Mouse (Mus musculus) spleen, postnatal 10 days (tissue): ENCODE results near the gene Cwf19l1.
"Not testable (repeated sequence)": the region's sequence is repeated elsewhere in the genome, so short reads cannot be mapped to it uniquely, and the experiment has no call there.

ENCODE experiments used
- DNase-seq, 2 experiments: peaks; one replicate each; pipeline ENCODE4 v3.0.0; 2021 to 2022; ENCODE audit warnings: low spot score in 2 of 2

Gene Cwf19l1

DNA sequence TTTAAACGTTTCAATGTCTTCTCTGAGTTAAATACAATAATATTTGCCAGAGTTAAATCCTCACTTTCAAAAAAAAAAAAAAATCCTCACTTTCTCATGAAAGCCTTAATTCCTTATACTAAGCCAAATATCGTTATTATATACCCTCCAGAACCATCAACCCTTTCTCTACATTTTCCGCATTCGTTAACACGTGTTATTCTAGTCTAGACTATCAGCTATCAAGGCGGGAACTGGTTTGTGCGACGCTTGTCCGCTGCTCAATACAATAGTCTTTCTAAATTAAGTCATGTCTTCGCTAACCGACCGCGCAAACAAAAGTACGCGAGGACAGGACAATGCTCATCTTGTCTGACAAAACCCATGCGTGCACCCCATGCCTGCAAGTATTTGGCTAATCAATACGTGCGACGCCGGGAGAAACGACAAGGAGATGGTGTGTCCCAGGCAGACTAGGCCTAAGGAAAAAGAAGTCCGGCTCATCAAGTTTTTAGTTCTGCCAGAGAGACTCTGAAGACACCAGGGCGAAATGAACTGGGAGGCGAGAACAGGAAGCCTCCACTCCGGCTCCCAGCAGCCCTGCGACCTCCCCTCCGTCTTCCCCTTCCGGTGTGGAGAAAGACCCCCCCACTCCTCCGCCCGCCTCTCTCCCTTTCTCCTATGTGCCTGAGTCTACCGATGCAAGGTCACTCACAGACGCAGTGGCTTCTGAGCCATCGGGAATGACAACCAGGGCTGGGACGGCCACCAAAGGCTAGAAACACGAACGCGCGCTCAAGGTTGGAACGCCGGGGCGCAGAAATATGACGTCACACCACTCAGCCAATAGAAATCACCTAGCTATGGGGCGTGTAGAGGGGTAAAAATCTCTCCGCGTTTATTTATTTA is at the start of gene Cwf19l1:
TSS of gene Cwf19l1 (minus strand) at position 805 of the 888 bp plus-strand sequence.
- DNase-seq: peak; percentile 81 to 93

DNA sequence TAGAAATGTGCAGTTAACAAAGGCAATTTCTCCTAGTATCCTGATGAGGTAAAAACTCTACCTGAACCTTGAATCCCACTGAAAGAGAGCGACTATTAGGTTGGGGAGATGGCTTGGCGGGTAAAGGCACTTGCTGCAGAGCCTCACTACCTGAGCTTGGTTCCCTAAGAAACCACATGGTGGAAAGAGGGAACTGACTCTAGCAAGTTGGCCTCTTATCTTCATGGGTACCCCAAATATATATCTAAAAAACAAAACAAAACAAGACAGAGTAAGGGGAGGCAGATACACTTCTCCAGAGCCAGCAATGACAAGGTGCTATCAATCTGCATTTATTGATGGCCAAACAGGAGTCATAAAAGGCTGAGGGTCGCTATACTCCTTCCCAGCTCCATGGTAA is 48.3 kb upstream of the Cwf19l1 start:
- no peak for DNase-seq

DNA sequence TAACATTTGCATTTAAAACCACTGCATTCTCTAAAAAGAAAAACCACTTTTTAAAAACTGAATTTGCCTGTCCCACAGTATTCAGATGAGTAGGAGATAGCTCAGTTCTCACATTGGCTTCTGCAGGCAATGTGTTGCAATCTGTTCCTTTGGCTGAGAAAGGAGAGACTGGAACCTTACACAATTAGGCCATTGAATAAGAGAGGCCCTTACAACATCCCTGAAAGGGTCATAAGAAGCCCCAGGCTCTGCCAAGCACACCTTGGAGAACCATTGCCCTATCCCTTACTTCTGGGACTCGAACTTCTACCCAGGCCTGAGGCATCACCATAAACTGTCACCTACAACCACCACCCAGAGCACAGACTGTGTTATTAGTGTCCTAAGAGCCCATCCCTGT is 44.8 kb upstream of the Cwf19l1 start:
- no peak for DNase-seq

DNA sequence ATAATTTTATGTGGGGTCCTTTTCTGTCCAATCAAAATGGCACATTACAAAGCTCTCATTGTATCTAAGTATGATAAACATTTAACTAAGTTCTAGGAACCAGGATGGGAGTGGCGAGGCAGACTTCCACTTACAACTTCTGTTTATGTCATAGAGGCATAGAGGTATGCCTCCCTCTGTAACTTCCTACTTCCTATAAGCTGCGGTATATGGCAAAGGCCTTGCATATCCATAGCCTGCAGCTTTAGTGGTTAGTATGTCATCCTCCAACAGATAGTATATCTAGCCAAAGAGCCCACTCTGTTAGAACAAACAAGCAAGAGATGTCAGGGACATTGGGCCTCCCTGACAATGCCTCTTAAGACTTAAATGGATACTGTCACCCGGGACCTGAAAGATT is 41.1 kb upstream of the Cwf19l1 start:
- DNase-seq: no peak

DNA sequence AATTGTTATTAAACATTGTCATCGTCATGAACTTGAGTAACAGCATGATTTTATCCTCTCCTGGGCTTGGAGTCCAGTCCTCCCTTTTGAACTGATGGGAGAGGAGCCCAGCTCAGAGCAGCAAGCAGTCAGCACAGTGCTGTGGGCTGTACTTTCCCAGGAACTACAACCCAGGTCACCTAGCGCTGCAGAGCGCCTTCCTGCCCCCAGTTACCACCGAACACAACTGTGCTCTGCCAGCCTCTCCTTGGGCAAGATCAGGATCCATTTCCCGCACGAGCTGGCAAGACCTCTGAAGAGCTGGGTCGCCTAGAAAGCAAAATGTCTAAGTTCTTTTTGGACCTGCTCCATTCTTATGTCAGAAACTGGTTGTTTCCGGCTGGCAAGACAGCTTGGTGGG is 39.2 kb upstream of the Cwf19l1 start:
- no peak for DNase-seq

DNA sequence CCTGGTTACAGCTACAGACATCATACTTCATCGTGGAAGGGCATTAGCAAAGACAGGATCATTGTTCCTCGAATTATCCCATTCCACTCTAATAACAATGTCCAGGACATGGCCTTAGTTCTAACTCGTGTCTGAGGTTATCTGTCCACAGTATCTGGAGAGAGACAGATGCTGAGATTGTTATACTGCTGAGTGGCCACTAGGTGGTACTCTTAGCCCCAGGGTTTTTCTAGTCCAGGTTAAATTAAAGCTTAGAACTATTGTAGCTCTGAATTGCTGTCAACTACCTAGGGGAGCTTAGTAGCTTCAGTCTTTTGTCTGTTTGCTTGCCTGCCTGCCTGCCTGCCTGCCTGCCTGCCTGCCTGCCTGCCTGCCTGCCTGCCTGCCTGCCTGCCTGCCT is 25.8 kb upstream of the Cwf19l1 start:
- no peak for DNase-seq

DNA sequence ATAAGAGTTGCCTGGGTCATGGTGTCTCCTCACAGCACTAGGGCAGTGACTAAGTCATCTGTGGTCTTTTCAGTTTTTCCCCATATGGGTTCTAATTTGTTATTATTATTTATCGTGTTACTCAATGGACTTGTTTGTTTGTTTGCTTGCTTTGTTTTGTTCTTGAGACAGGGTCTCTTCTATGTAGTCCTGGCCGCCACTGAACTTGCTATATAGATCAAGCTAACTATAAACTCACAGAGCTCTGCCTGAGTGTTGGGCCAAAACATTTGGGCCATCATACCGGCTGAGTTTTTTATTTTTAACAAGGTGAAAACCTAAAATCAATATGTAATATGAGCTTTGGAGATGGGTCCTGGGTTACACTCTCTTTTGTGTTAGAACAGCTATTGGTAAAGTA is 23.7 kb upstream of the Cwf19l1 start:
- no peak for DNase-seq

DNA sequence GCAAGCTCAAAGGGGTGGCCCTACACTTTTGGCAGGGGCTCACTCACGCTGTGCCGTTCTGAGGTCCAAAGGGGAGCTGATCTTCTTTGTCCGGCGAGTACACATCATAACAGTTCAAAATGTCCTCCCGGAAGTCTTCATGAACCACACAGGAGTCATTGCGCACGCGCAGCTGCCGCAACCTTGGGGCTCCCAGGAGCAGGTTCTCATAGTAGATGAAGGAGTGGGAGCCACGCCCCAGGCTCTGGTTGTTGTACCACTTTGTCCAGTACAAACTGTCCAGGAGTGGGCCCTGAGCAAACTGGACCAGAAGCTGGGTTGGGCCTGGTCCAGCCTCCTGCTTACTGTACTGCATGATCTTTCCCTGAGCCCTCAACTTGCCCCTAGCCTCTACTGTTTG is 21.3 kb upstream of the Cwf19l1 start:
- no peak for DNase-seq

DNA sequence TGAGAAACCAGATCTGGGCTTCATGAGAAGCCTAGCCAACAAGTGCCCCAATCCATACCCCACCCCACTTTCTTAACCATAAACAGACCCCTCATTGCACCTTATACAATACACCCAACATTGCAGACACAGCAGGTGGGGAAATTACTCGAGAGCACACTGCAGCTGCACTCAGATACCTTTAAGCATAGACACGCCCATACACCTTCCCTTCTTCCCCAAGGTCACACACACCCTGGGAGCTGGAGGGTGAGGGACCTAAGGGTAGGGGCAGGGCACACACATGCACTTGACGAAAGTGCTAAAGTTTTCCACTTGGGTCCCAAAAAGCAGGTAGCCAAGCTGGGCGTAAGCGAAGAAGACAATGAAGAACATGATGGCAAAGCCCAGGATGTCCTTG is 18.1 kb upstream of the Cwf19l1 start:
- DNase-seq: no peak

DNA sequence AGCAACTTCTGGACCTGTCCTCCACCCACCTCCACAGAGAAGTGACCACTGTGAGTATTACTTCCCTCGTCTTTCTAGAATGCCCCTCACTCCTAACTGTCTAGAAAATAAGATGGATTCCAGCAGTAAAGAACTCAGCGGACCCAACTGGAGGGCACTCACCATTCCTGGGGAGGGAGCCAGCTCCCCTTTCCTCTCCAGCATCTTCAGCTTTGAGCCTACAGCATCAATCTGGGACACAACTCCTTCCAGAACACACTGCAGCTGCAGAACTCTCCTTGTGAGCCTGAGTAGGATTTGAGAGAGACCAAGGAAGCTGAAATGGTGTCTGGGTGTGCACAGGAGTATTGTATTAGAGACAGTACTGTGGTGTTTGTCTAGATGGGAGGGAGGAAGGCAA is 13.3 kb upstream of the Cwf19l1 start:
- DNase-seq: no peak

DNA sequence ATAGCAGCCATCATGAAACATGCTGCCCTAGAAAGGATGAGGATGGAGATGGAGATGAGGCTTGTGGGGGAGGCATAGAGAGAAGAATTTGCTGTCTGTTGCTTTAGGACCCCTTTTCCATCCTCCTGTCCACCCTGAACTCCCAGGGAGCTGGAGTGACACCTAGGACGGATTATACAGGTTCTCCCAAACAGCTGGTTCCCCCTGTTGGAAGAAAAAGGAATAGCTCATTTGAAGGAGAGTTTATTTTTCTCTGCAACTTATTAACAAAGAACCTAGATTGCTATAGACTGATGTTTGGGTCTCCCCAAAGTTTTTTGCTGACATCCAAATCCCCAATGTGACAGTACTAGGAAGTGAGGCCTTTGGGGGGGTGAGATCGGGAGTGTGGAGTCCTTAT is 12.7 kb upstream of the Cwf19l1 start:
- DNase-seq: no peak

DNA sequence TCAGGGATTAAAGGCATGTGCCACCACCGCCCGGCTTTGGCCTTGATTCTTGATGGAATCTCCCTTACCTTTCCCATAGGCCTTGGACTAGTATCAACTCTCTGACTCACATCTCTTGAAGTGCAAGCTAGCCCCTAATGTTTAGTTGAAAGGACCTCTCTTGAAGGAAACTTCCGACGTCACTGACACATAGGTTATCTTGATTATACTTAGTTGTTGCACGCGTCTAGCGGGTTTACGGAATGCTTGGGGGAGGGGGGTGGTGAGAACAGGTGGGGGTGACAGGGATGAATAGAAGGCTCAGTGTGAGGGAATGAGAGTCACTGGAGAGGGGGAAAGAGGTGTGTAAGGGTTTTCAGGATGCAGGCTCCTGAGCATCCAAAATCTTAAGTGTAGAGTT is 11.3 kb upstream of the Cwf19l1 start:
- DNase-seq: no peak

DNA sequence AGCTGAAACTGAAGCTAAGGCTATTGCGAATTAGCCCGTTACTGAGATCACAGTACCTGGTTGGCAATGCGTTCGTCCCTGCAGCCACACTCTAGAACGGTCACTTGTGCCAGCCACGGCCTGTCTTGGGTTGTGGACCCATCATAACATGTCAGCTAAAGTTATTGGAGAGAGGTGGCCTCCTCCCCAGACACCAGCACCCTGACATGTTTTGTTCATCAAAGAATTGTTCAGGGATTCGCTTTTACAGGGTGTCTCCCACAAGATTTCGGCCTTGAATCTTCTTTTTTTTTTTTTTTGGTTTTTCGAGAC is 10.8 kb upstream of the Cwf19l1 start:
- no peak for DNase-seq

DNA sequence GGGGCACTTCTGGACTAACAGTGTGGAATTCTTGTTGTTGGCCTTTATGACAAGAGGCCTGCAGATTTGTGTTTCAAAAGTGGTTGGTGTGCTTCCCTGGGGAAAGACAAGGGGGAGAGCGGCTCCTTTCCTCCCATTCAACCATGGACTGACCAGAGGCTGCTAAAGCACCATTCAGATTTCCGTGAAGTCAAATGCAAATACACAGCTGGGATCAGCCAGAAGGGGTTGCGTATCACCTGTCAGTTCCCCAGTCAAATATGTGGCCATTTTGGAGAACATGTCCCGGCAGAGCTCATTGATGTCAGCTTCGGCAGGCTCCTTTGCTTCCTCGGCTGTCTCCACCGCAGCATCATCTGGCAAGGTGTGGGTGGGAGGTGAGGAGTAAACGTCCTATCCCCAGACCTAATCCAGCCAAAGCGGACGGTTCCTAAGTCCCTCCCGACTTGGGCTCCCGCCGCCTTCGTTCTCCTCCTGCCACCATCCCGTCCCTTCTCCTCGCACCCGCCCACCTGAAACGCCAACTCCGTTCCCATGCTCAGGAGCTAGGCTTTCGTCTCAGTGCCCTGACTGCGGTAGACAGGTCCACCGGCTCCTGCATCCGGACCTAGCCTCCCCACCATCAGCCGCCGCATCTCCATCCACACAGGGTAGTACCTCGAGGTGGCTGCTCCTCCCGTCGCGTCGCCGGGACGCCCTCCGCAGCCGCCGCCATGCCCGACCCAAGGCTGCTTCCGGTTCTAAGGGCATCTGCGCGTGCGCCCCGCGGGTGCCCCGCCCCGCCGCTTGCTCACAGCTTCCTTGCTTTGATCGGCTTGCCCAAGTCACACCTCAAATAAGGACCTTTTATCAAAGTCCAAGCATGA is 10.3 kb upstream of the Cwf19l1 start, which contains the start of gene Bloc1s2:
TSS of gene Bloc1s2 (minus strand) at position 745 of the 866 bp plus-strand sequence.
- peak; percentile 85 to 94 for DNase-seq

DNA sequence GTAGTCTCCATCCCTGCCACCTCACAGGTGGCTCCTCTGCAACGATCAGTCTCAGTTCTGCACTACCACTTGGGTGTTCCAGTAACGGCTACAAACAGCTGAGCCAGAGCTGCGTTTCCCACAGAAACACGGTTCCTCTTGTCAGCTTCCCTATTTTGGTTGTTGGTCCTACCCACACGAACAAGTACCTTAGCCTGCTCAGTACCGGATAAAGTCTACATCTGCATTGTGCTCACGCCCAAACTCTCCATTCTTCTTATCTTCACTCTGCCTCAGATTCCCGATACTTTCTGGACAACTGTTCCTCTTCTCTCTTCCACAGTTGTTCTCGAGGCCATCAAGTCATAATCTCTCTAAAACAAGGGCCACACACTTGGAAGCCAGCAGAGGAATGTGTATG is 8.7 kb upstream of the Cwf19l1 start:
- peak in 1 of 2 experiments; percentile 37 for DNase-seq

DNA sequence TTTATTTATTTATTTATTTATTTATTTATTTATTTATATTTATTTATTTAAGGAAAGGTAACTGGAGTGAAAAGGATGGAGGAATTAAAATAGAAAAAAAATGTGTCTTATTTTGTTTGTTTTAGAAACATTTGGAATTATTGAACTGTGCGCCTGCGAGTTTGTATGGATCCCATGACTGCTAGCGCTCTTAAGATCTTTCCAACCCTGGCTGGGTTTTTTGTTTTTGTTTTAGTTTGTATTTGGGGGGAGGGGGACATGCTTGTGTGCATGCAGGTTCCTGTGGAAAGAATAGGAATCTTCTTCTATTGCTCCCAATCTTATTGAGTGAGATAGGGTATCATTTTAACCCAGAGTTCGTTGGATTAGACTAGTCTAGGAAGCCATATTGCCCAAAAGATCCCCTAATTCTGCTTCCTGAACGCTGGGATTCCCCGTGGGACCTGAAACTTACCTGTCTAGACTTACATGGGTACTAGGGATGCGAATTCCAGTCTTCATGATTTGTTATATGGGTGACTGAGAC is 347 bp upstream of the Cwf19l1 start:
- DNase-seq: no peak

DNA sequence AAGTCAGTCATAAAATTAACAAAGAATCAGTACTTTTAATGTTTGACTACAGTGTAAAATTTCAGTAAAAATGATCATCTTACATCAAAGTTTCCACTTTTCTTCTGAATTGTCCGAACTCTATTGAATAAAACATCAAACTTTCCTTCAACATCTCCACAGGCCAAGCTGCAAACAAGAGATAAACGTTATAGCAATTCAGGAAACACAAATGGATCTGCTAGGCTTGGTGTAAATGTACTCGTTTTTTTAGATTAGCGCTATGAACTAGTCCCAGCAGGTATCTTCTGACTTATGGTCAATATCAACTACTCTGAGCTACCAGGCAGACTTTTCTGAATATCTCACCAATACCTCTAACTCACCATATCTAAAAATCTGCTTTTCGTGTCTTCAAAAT is 2.8 kb downstream of the Cwf19l1 start:
- no peak for DNase-seq

DNA sequence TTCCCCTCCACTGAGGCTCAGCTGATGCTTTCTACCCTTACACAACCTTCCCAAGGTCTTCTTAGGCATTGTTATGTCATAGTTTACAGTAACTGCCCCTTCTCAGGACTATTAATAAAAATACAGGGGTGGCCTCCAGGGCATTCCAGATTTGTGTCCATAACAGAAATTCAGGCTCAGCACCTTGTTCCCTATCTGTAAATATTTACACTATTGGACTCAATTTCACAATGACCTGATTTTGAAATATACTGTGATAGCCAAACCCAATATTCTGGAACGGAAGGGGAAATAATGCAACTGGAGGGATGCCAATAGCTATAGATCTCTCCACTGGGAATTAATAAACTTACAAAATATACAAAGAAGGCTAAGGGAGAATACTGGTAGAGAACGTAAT is 7.1 kb downstream of the Cwf19l1 start:
- no peak for DNase-seq

DNA sequence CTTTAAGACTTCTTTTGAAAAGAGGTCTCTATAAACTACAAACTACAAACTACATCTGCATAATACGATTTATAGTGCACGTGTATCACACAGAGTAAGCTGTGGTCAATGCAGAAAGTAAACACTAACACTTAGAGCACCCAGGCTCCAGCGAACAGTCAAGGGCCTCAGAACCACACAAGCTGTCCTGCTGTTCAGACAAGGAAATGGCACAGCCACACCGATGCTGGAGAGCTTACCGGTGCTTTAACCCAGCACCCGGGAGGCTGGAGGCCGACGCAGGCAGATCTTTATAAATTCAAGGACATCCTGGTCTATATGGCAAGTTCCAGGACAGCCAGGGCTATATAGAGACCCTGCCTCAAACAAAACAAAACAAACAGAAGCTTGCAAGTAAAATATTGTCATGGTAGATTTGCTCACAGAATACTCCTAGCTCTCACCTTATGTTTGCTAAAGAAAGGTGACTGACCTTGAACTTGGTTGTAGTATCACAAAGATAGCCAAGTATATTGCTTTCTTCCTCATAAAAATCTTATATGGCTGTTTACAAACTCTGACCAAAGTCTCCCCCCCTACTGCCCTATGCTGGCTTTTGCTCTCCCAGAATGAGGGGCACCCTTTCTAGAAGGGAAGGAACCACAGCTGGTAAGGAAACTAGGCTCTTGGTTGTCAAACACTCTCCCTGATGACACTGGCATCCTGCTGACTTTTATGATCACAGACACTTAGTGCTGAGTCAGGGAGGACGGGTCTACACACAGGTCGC is 7.8 kb downstream of the Cwf19l1 start:
- DNase-seq: no peak

DNA sequence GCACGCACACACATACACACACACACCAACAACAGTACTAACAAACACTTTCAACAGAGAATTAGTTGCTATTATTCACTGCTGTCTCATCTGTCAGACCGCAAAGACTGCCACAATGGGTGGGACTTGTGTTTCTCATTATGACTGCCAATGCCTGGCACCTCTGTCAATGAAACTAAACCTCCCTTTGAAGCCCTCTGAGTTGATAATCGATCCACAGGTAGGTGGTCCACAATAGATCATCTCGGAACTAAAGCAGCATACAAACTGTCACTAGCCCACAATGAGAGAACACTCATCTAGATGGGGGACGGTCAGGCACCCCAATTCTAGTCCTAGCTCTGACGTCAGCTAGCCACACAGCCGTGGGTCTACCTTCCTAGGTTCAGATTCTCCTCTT is 14.5 kb downstream of the Cwf19l1 start:
- DNase-seq: no peak

DNA sequence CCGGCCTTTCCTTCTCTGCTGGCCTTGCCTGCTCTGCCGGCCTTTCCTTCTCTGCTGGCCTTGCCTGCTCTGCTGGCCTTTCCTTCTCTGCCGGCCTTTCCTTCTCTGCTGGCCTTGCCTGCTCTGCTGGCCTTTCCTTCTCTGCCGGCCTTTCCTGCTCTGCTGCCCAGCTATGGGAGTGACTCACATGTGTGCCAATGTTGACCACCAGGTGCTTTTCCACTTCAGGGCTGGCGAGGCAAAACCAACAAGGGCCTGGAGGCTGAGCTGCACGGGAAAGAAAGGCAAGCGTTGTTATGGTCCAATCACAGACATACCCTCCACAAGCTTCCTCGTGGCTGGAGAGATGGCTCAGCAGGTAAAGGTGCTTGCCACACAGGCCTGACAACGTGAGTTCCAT is 15.0 kb downstream of the Cwf19l1 start:
- not testable (repeated sequence) for DNase-seq

DNA sequence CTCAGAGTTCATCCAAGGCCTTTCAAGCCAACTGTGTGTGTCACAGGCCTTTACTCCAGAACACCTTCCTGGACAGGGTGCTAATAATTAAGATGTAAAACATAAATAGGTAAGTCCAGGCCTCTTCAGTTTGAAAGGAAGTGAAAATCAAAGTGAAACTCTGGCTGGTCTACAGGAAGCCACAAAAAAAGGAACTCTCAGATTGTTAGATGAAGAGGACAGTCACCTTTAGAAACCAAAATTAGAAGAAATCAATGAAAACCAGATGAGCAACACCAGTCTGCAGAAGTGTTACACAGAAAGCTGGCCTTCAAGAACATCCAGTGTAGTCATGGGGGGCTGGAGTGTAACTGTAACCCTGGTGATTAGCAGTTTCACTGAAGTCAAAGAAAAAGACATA is 17.9 kb downstream of the Cwf19l1 start:
- no peak for DNase-seq
